Mouse (Mus musculus) heart, postnatal 36 days (tissue): ENCODE measurements around the gene Sct. TPM values are rescaled to one million over a fixed set of nuclear protein-coding genes. Genes with fewer than 3 reads are reported as not detected.

Experiments
- DNase-seq, 2 experiments: peaks; one replicate each; pipeline ENCODE4 v3.0.0; 2021 to 2022
- intact Hi-C: fragments of 180-260 bp; cut with DNase I; formaldehyde crosslinking; loops from one replicate; pipeline ENCODE4 v1.15.1; 2025
- total RNA-seq, 2 experiments: library from RNA; stranded (reverse); gene quantifications; 2 replicates each; pipeline ENCODE4 v1.2.3; 2021

The Sct gene
- total RNA-seq, 2 experiments from 2014 or later, result not detected

- DNase-seq, result no peak
- intact Hi-C loops, result no loop called here
Measured at GRCm38 (mm10) chr7:141292583-141293388, 13.9 kb upstream of the Sct start.

GRCm38 (mm10) chr7:141291921-141292582, 13.1 kb upstream of the Sct start, which contains the start of gene Drd4:
Gene Drd4 (plus strand): TSS chr7:141292006.
- no peak for DNase-seq

GRCm38 (mm10) chr7:141288042-141288441, 9.1 kb upstream of the Sct start:
- intact Hi-C loops, result no loop called here
- DNase-seq, result no peak

More at GRCm38 (mm10) chr7:141291921-141292582, 13.1 kb upstream of the Sct start, which contains the start of gene Drd4:
- intact Hi-C loops, result no loop called here

DNA sequence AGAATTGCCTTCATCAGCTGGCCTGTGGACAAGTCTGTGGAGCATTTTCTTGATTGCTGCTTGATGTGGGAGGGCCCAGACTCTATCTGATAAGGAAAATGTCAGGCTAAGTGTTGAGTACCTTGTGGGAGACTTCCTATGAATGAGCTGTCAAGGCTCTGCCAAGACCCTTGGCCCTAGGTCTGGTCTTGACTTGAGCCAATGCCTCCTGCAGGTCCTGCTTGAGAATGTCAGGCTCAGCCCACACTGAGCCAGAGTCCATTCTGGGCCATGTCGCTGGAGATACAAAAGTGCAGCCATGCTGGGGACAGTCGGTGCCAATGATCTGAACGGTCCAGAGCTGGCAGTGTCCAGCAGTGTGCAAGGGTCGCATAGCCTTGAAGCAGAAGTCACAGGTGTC, 3.8 kb upstream of the Sct start:
- intact Hi-C loops, result no loop called here
- DNase-seq, result no peak

DNA sequence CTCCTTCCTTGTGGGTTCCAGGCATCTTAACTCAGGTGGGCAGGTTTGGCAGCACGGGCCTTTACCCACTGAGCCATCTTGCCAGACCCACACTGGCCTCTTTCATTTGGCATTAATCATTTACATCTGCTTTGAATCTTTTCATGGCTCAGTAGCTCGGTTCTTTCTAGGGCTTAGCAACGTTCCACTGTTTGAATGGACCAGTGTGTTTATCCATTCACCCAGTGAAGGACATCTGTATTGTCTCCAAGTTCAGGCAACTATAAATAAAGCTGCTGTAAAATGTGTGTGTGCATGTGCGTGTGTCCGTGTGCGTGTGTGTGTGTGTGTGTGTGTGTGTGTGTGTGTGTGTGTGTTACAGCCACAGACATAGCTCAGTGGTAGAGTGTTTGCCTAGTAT, 2.5 kb upstream of the Sct start:
- no peak for DNase-seq
- intact Hi-C loops, result no loop called here

DNA sequence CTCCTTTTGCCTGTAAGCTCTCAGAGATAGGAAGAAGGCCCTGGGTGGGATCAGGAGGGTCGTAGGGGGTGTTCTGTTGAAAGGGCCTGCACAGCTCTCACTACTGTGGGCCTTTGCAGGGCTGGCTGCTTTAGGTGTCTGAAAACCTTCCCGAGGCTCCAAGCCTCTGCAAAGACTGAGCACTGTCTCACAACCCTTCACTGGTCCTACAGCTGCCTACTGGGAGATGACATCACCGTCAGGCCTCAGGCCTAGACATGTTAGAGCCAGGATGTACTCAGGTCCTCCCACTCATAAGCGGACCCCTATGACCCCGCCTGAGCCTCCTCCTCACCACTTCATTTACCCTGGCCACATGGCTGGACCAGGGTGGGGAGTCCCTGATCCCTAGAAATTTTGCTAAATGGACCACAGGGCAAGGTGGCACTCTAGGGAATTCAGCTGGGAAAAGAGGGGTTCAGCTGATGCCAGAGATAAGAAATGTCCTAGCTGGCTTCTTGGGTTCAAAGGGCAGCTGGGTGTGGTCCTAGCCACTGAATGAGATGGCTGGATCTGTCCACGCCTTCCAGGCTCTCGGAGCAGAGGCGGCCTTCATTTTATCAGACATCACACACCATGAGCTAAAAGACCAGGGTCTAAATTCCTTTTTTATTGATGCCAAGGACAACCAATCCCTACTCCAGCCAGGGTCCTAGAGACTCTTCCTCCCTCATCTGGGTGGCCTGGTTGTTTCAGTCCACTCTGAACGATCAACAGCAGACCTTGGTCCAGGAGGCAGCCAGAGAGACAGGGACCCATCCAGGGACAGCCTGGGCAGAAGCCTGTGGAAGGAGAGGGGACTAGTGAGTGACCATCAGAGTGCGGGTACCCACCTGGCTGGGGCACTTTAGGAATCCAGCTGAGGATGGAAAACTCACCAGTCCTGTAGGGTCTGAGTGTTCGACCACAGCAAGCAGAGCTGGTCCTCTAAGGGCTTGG, 943 bp downstream of the Sct start:
- DNase-seq, result no peak
- intact Hi-C loops, result no loop called here

DNA sequence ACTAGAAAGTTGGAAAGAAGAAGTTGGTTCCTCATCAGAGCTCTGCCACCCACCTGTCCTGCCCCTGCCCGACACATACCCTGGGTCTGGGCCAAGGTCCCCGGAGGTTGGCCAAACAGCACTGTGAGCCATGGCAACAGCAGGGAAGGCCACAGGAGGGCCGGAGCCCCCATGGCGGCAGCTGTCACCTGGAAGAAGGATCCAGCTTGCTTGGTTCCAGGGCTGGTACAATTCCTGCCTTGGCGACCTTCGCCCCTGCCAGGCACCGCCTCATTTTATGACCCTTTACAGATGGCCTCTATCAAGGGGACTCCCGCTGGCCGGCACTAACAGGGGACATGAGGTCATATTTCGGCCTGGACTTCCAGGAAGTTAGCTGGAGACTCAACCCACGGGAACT, 2.4 kb downstream of the Sct start, which contains the start of gene Cdhr5:
Gene Cdhr5 (minus strand): TSS at position 241 of the 400 bp plus-strand sequence.
- no peak for DNase-seq

GRCm38 (mm10) chr7:141275356-141275755, 3.6 kb downstream of the Sct start:
- no peak for DNase-seq
- intact Hi-C loops, result no loop called here

More for the DNA sequence above, 2.4 kb downstream of the Sct start, which contains the start of gene Cdhr5:
- intact Hi-C loops, result no loop called here

DNA sequence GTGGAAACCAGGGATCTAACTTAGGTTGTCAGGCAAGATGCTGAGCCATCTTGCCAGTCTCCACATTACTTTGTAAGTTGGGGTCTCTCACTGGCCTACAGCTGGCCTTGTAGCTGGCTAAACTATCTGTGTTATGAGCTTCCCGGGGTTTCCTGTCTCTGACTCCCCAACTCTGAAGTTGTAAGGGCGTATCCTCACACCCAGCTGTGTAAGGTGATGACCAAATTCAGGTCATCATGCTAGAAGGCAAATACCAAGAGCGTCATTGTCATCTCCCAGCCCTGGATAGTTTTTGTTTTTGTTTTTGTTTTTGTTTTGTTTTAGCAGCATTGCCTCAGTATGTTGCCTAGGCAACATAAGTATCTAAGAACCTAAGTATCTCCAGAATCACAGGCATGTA, 8.3 kb downstream of the Sct start:
- intact Hi-C loops, result loop anchor here (5.0 kb wide), 1 partner anchor 52 kb away; no protein-coding TSS in a partner anchor

DNA sequence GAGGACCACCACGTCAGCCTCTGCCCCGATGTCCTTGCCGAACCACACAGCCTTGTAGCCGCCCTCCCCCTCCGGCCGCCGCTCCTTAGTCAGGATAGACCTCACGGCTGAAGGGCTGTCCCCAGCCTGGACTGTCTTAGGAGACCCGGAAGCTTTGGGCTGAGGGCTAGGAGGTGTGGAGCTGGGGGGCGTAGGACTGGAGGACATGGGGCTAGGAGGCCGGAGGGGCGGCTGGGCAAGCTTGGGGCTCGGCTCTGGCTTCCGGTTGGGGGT, 9.7 kb downstream of the Sct start:
- DNase-seq, result no peak
- intact Hi-C loops, result no loop called here

More for the DNA sequence above, 8.3 kb downstream of the Sct start:
- DNase-seq, result no peak

GRCm38 (mm10) chr7:141268466-141269272, 10.3 kb downstream of the Sct start:
- peak; percentile 32 to 40 for DNase-seq
- intact Hi-C loops, result no loop called here

DNA sequence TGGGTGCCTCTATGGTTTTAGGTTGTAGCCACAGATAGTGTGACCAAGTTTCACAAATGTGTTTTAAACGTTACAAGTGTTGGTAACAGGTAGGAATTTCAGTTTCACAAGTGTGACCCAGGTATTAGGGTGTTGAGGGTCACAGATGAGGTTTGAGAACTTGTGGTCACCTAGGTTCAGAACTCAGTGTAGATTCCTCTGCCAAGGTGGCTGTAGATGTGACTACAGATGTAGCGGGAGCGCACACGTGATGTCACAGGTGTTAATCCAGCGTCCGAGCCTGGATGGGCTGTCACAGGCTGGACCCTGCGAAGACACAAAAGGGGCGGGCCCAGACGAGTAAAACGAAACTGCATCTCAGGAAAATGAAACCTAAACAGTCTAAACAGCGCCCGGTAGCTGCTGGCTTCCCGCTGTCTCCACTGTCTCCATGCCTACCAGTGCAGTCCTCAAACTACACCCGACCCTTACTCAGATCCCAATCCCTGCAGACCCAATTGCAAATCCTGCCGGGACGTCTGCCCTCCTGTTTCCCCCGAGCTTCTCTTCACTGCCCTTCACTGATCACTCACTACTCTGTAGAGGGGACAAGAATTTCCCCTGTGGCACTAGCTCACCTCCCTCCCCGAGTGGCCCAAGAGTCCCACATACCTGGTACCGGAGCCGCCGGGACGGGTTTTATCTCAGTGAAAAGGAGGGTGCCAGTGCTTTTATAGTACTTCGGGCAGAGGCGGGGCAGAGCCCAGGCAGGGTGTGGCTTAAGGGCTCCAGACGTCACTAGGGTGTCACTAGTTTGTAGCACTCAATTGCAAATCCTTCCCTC, 13.0 kb downstream of the Sct start, which contains the start of gene Irf7:
Gene Irf7 (minus strand): TSS at position 743 of the 823 bp plus-strand sequence.
- peak; percentile 73 to 77 for DNase-seq
- intact Hi-C loops, result loop anchor here (2.0 kb wide), 1 partner anchor 97 kb away; no protein-coding TSS in a partner anchor

DNA sequence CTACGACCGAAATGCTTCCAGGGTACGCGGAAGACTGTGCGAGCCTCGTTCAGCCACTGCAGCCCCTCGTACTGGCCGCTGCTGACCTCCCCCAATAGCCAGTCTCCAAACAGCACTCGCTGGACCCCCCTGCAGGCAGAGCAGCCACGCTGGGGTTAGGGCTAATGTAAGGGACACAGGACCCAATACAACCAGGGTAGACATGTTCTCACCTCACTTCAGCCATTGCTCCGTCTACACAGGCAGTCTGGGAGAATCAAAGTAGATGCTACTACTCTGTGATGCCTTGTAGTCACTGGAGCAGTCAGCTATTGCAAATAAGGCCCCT, 13.6 kb downstream of the Sct start:
- DNase-seq, result no peak
- intact Hi-C loops, result loop anchor here (2.0 kb wide), 1 partner anchor 97 kb away; no protein-coding TSS in a partner anchor

- DNase-seq, result peak; percentile 32 to 38
Measured at GRCm38 (mm10) chr7:141264761-141265410, 14.0 kb downstream of the Sct start.

DNA sequence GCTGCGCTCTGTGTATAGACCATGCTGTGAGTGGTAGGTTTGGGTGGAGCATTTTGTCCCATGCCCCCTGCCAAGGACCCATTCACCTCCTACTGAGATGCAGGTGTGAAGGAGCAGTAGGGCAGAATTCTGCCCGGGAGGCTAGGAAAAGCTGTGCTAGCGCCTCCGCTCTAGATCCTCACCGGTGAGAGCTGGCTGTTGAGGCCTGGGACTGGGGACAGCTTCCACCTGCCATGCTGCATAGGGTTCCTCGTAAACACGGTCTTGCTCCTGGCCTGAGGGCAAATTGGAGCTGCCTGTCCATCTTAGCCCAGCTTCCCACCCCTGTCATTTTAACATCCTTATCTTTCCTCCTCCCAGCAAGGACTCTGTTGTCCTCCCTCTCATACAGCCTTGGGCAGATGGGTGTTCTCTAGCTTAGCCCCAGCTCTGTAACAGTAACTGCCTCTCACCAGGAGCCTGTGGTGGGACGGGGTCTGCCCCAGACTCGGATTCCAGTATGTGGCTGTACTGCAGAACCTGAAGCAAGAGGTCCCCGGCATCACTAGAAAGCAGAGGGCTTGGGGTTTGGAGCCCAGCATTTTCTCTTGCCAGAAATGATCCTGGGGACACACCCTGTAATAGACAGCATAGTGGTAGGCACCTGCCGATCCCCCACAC, 14.8 kb downstream of the Sct start:
- no peak for DNase-seq
- intact Hi-C loops, result loop anchor here (2.0 kb wide), 1 partner anchor 99 kb away; no protein-coding TSS in a partner anchor

More at GRCm38 (mm10) chr7:141264761-141265410, 14.0 kb downstream of the Sct start:
- intact Hi-C loops, result loop anchor here (2.0 kb wide), 1 partner anchor 98 kb away; no protein-coding TSS in a partner anchor

GRCm38 (mm10) chr7:141263640-141264039, 15.3 kb downstream of the Sct start:
- DNase-seq, result no peak
- intact Hi-C loops, result loop anchor here (2.0 kb wide), 1 partner anchor 99 kb away; no protein-coding TSS in a partner anchor

GRCm38 (mm10) chr7:141261480-141261879, 17.5 kb downstream of the Sct start:
- intact Hi-C loops, result no loop called here
- DNase-seq, result no peak

- intact Hi-C loops, result no loop called here
- DNase-seq, result no peak
Measured at GRCm38 (mm10) chr7:141256159-141256558, 22.8 kb downstream of the Sct start.
